Mouse (Mus musculus) ZHBTc4 (cell line): Measurements from ENCODE around the gene Inpp5d.

Experiments
- DNase-seq: peaks from one replicate; pipeline ENCODE4 v3.0.0-alpha.2; 2011; ENCODE audit warnings: low read depth, low spot score

The Inpp5d gene

DNA sequence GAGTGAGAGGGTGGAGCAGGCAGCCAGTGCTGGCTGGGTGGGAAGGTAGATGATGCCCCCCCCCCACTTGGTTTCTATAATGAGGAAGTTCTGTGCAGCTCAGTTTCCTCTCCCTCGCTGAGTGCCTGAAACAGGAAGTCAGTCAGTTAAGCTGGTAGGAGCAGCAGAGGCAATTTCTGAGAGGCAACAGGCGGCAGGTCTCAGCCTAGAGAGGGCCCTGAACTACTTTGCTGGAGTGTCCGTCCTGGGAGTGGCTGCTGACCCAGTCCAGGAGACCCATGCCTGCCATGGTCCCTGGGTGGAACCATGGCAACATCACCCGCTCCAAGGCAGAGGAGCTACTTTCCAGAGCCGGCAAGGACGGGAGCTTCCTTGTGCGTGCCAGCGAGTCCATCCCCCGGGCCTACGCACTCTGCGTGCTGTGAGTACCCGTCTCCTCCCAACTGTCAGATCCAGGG is at the start of gene Inpp5d:
Gene Inpp5d, plus strand, starts transcription at position 102 of the 458 bp plus-strand sequence.
- no peak for DNase-seq

DNA sequence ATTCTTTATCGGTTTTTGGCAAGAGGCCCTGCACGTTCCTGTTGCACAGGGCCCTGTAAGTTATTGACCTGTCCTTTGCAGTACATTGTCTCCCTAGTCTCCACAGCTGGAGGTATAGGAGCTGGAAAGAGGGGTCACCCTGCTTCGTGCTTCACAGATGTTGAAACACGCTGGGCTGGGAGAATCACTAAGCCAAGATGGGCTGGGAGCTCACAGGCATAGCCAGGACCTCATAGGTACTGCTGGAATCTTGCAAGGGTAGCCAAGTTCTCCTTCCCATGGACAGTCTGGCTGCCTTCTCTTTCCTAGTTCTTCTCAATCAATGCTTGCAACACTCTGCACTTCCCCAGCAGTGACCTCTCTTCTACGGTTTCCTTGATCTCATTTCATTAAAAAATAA is 46.9 kb upstream of the Inpp5d start:
- no peak for DNase-seq

DNA sequence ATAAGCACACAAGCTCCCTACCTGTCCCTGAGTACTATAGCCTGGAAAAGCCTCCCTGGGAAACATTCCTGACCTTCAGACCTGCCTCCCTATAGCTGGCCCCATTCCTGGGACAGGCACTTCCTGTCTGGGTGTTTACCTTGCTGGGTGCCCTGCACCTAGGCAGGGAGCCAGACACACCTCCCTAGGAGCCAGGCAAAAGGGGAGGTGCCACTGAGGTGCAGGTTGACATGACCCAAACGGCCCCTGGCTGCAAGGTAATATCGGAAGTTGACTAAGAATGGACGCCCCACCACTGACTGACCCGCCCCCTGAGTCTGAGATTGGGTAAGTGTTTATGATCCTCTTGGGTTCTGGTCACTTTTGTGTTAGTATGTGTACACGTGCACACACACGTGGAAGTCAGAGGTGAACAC is 46.3 kb upstream of the Inpp5d start, which contains the start of gene Ngef:
Gene Ngef, minus strand, starts transcription at position 71 of the 416 bp plus-strand sequence.
- no peak for DNase-seq

DNA sequence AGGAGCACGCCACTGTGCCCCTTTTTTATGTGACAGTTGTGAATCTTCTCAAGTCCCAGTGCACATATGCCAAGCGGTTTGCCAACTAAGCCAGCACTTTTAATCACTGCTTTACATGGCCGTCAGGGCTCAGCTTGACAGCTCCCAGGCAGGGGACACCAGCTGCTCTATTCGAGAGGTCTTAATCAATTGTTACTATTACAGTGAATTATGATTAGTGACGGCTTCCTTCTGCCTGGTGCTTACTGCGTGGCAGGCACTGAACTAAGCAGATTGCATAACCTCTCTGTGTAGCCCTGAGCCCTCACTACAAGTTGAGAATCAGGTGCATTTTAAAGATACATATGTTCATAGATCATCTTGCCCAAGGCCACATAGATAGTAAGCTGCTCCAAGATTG is 45.8 kb upstream of the Inpp5d start:
- DNase-seq = no peak

DNA sequence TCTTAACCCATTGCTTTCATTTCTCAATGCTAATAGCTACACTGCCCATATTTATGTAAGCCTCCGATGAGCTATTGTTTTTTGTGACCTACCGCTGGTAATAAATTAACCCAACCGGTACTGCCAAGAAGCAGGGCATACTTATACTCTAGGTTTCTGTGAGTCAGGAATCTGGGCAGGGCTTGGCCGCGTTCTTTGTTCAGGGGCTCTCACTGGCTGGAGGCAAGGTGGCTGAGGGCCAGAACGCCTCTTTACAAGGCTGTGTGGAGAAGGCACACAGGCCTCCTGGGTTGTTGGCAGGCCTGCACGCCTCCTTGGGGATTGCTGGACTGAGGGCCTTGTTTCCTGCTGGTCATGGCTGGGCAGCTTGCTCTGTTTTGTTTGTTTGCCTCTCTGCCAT is 45.3 kb upstream of the Inpp5d start:
- no peak for DNase-seq

DNA sequence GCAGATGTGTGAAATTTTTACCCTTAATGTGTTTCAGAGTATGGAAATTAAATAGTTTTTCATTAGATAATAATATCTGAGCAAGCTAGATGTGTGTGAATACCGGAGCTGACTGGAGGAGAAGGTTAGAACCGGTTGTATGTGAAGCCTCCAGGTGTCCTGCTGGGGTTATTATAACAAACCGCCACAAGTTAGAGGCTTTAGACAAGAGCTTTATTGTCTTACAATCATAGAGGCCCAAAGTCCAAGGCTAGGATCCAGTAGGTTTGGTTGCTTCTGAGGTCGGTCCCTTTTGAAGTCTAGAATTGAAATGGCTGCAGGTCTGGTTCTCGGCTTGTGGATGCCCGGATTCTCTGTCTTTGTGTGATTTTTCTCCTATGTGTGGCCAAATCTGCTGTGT is 41.1 kb upstream of the Inpp5d start:
- DNase-seq = no peak

DNA sequence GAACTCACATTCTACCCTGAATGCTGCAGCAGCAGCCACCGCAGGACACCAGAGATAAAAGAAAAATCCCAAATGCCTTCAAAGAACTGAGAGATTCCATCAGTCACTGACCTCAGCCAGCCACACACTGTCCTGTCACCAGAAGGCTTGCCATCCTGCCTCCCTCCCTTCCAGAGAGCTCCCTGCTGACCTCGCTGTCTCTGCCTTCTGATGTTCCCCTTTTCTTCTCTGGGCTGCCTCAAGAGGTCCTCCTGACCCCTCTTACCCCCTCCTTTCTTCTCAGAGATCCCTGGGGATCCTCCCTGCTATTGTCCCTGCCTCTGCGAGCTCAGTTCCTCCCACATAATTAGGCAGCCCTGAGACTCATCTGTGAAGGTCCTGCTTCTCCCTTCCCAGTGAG is 39.3 kb upstream of the Inpp5d start:
- no peak for DNase-seq

DNA sequence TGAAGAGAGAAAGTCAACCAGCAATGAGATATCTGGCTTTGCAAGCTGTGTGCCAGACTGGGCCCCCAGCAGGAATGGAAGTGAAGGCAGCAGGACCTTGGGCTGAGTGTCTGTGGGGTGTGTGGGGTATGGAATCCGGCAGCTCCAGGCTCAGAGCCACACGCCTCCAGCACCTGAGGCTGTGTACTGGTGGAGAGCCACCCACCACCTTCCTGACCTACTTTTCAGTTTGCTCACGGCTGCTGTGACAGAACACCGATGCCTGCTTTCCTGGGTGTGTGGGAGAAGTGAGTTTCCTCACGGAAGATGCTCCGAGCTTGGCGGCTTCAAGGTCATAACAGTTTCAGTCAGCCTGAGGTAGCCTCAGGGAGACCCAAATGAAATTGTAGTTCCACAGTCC is 30.9 kb upstream of the Inpp5d start:
- DNase-seq = no peak

DNA sequence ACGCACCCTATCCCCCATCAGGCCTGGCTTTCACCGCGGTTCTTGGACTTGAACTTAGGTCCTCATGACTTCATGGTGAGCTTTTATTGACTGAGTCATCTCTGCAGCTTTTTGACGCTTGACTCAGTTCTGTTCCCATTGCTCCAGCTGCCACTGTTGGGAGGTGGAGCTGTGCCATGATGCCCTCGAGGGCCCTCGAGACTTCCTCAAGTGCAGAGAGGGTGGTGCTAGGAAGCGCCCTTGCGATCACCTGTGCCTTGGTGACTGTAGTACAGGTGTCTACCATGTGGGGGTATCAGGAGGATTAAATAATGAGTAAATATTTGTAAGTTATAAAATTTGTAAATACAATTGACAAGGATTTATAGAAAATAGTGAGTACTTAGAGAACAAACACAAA is 30.1 kb upstream of the Inpp5d start:
- DNase-seq = no peak

DNA sequence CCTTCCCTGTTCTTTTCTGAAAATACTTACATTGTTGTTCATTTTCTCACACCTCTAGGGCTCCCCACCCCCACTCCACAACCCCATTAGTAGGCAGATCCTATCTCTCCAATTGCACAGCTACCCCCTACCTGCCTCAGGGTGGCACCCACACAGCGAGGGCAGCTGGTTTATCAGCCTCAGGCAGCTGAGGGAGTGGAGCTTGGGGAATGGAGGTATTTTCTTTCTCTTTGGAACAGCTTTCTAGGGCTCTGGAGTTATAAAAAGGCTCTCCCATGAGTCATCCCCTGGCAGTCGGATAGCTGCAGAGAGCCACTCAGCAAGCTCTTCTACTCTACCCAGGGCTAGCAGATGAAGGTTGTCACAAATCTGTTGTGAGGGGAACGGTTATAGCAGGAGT is 25.9 kb upstream of the Inpp5d start:
- no peak for DNase-seq

DNA sequence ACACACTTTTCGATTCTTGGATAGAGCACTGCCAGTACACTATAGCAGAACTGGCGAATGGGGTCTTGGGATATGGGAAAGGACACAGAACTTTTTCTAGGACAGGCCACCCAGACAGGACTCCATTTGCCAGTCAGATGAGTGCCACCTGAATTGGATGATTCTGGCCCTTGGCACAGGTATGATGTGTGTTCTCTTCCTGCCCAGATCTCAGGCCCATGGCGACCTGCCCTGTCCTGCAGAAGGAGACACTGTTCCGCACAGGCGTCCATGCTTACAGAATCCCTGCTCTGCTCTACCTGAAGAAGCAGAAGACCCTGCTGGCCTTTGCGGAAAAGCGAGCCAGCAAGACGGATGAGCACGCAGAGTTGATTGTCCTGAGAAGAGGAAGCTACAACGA is 25.4 kb upstream of the Inpp5d start:
- no peak for DNase-seq

DNA sequence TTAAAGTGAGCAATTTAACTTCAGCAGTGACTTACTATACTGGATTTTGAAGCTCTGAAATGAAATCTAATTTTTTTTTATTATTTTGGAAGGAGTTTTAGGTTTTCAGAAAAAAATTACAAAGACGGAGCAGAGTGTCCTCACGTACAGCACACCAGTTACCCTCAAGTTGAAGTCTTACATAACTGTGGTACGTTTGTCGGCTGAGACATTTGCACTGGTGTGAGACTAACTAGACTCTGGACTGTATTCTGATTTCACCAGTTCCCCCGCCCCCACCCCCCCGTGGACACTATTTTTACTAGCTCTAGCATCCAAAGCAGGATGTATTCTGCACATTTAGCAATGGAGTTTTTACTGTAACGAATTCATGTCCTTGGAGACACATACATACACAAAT is 19.6 kb upstream of the Inpp5d start:
- no peak for DNase-seq

DNA sequence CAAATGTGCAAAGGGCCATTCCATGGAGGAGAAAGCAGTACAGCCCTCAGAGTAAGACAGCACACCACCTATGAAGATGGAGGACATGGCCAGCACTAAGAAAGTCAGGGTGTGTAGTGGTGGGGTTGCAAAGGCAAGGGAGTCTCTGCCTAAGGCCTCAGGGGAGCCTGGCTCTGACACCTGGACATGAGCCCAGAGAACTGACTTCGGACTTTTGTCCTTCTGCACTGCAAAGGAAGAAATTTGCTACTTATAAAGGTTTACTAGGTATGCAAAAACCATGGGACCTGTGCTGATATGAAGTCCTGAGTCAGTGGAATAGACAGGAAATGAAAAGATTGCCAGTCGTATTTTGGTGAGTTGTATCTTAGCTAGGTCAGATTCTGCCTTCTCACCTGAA is 18.3 kb upstream of the Inpp5d start:
- DNase-seq = no peak

DNA sequence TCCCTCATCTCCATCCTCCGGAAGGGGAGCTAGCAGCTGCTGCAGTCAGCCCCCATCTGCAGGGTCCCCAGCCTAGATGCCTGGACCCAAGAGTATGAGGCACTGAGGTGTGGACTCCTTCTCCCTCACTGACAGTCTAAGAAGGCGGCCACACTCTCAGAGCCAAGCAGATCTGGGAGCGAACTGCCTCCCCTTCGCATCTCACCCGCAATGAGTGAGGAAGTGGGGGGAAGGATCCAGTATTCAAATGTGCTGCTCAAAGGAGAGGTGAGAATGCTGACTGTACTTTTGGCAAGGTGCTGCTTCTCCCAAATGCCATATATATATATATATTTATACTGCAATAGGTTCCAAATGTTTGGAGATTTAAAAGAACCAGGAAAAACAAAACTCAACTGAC is 16.7 kb upstream of the Inpp5d start:
- DNase-seq = no peak

DNA sequence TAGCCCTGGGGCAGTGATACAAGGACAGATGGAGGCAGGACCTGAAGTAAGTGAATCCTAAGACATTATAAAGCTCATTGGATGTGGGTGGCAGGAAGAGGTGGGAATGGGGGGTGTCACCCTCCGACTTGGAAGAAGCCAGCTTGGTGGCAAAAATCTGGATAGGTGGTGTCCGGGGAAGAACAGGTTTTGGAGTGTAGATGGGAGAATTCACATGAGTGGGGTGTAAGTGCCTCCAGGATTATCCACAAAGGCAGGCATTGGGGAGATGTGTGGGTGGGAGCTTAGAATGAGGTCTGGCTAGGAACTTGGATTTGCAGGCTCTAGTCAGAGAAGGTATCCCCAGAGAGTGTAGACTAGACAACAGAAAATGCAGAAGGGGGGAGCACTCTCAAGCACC is 14.8 kb upstream of the Inpp5d start:
- no peak for DNase-seq

DNA sequence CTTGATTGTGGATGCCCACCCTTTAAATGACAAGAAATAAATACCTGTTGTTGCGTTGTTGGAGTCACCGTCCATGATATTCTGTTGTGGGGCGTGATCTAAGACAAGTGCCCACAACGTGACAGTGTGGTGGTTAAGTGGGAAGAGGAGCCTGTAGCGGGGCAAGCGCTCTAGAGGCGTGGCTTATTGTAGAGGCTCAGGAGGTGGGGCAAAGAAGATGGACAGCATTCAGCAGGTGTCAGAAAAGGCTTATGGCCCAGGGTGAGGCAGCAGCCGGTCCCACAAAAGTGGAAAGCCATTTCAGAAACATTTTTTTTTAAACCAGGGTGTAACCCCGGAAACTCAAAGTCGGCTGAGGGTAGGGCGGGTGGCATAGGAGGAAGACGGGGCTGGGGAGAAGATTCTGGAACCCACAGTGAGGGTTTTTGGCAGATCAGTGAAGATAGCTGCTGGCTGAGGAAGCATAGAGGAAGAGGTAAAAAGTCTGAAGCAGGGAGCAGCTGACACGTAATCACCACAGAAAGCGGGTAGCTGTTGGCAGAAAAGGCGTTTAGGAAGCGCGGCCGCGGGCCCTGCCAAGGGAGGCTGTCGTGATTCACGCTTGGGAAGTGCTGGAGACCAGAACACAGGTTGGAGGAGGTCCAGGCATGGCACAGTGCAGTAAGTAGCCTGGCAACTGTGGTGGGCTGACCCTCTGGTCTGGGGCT is 12.6 kb upstream of the Inpp5d start:
- DNase-seq = peak; percentile 56

DNA sequence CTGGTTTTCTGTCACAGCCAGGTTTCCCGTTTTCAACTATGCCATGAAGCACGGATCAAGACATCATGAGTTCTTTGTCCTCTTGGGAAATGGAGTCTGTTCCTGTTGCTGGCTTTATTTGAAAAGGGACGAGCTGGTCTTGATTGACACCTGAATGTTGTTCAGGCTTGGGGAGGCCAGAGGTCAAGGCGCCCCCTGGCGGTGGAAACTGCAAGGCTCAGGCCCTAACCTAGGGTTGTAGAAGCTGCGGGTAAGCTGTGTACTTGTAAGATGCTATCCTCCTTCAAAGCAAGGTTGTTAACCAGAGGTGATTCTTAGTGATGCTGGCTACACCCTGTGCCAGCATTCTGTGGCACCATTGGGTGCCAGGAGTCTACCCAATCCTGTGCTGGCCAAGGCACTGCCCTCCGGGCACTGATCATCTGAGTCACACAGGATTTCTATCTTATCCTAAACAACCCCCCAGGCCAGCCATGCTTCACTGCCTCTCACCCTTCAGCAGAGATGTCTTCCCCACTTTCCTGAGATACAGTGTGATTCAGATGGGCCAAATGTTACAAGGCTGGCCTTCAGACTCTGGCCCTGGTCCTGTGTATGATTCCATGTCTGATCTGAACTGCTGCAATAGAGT is 11.6 kb upstream of the Inpp5d start:
- DNase-seq = peak; percentile 89

DNA sequence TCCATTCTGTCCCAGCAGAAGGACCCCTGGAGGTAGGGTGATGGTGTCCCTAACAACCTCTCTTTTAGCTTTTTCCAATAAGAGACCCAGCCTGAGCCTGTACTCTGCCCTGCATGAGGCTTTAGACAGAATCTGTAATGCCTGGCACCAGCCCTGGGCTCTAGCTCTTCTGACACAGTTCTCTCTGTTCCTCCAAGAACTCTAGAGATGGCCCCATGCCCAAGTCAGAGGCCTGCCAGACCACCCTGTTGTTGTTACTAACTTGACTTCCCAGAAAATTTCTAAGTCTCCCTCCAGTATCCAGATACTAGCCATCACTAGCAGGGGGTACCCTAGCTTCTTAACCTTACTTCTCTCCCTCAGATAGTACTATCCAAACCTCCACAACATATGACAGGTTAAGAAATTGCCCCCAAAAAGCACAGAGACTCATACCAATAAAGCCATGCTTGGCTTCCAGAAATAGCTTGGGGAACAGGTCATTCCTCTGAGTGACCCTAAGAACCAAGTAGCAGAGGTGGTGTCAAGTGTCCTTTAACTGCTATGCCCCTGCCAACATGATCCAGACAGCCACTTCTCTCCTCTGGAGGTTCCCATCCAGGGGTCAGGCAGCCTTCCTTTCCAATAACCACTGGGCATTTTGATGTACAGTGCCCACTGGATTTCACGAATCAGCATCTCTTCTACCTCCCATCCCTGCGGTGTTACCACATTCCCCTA is 5.4 kb upstream of the Inpp5d start:
- no peak for DNase-seq

DNA sequence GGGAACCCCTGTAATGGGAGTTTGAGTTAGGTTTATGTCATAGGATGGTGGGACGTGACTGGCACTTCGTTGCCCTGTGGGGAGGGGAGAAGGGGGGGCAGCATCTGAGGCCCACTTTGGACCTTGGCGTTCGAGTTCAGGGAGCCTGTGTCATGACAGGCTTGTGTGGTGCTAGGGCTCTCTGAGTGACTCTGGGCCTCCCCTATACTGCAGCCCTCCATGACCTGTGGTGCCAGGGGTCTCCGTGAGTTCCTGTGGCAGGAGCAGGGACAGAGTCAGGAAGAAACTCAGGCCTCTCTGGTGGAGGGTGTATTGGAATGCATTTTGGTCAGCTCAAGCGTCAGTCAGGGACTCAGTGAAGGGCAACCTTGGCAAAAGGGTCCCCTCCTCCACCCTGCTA is 581 bp downstream of the Inpp5d start:
- no peak for DNase-seq

DNA sequence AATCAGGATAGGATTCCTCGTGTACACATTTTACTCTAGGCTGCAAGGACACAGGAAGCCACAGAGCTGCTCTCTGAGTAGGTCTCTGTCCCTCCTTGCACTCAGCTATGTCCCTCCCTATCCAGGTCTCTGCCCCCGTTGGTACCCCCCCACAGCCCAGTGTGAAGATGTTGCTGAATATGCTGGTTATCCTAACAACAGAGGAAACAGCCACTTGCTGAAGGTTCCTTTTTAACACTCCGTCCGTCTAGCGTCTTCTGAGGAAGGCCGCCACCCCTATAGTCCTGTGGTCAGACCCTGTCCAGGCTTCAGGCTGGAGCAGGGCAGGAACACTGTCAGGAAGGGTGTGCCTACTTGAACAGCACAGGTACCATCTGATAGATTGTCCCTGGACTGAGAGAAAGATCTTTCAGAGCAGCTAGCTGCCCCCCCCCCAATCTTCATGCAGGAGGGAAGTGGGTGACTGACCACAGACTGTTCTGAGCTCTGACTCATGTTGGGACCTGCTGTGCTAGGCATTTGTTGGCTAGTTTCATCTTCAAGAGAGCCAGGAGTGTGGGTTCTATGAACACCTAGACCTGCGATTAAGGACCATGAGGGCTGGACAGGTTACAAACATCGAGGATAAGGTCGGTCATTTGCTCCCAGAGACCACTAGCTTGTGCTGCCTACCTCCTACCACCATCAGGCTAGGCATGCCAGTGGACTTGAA is 1.2 kb downstream of the Inpp5d start:
- no peak for DNase-seq

DNA sequence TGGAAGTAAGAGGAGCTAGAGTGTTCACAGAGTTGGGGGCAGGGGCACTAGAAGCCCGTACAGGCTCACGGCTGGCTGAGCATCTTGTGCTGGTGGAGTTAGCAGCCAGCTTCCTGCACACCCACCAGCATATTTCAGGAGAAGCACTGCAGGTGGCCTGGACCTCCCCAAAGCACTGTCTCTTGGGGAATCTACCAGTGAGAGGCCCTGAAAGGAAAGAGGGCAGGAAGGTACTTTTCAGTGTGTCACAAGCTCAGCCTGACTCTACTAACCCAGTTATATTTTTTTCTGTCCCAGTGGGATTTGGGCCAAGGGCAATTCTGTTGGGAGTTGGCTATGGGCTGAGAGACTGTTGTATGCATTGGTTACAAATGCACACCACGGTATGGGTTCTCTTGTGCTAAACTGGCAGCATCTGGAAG is 1.8 kb downstream of the Inpp5d start:
- DNase-seq = no peak
